Mouse (Mus musculus) lung, embryonic 16.5 days (tissue): Measurements from ENCODE around the gene Cgn. TPM values are rescaled to one million over a fixed set of nuclear protein-coding genes. Genes with fewer than 3 reads are reported as not detected.
"Not testable (repeated sequence)": the region's sequence is repeated elsewhere in the genome, so short reads cannot be mapped to it uniquely, and the experiment has no call there.

Experiments used
- ATAC-seq: fragments of 200-750 bp; cut with Nextera tagmentation; 2 replicates; pipeline ENCODE4 v1.8.0; 2017; ENCODE audit warnings: low read depth, mild to moderate bottlenecking, moderate library complexity
- H3K27ac ChIP-seq: fragments of 300-500 bp; sonication (generic); 2 replicates; pipeline ENCODE4 v1.5.1; 2014; ENCODE audit warnings: mild to moderate bottlenecking, control low read depth, low read length
- H3K27me3 ChIP-seq: fragments of 300-500 bp; sonication (generic); 2 replicates; pipeline ENCODE4 v1.6.1; 2014; ENCODE audit warnings: low read depth, low read length, mixed read lengths; ENCODE audit not compliant: control insufficient read depth, insufficient read depth
- H3K36me3 ChIP-seq: fragments of 300-500 bp; sonication (generic); 2 replicates; pipeline ENCODE4 v1.6.1; 2014; ENCODE audit warnings: low read length; ENCODE audit not compliant: control insufficient read depth, insufficient read depth
- H3K4me1 ChIP-seq: fragments of 300-500 bp; sonication (generic); replicated peaks from 2 replicates; pipeline ENCODE4 v1.6.1; 2014; ENCODE audit warnings: low read length, mixed read lengths; ENCODE audit not compliant: control insufficient read depth, insufficient read depth
- H3K4me2 ChIP-seq: fragments of 300-500 bp; sonication (generic); 2 replicates; pipeline ENCODE4 v1.6.1; 2014; ENCODE audit warnings: low read depth, low read length, control low read depth
- H3K4me3 ChIP-seq: fragments of 300-500 bp; sonication (generic); 2 replicates; pipeline ENCODE4 v1.5.1; 2014; ENCODE audit warnings: mild to moderate bottlenecking, low read length, control low read depth
- H3K9ac ChIP-seq: fragments of 300-500 bp; sonication (generic); 2 replicates; pipeline ENCODE4 v1.6.1; 2014; ENCODE audit warnings: low read length, control low read depth
- H3K9me3 ChIP-seq: fragments of 300-500 bp; sonication (generic); 2 replicates; pipeline ENCODE4 v1.6.1; 2016; ENCODE audit warnings: low read length; ENCODE audit not compliant: control insufficient read depth
- whole genome bisulfite sequencing: fragments of 180-500 bp; shearing (Covaris S2); extraction: QIAGEN DNeasy Blood & Tissue Kit; methylation state at CpG from one replicate; pipeline ENCODE4 v1.1.7; 2014; 5-methylcytosine and 5-hydroxymethylcytosine counted together
- polyA plus RNA-seq: library from polyadenylated mRNA; unstranded; fragments of >200 nt; fragmentation: Nextera tagmentation; extraction: Ambion mirVana; gene quantifications from 2 replicates; pipeline ENCODE4 v1.2.1, GENCODE M21; 2015

Cgn gene
- polyA plus RNA-seq, 1 experiment from 2014 or later: 33.6 TPM

- Histone ChIP-seq H3K9me3 (no peaks in the 10 kb centered on the region), H3K36me3 (no peaks in the 10 kb centered on the region), H3K4me2 (peak overlapping the region; percentile 46), H3K9ac (peak overlapping the region; percentile 42), H3K4me3 (peak overlapping the region; percentile 5), H3K4me1 (0 out of 2 replicates have a peak, but pooled peaks cover 5% of the 10 kb centered on the region), H3K27me3 (peaks cover 8% of the 10 kb centered on the region), H3K27ac (peak overlapping the region; percentile 96)
- 32% methylated on average over 5 of the region's 5 CpGs for WGBS
- ATAC-seq: peak; percentile 24
These were observed 2.8 kb downstream of the Cgn start for GRCm38 (mm10) chr3:94783462-94783931.

- 0 out of 2 replicates have a peak, but pooled peaks cover 5% of the 10 kb centered on the region for H3K4me1 ChIP-seq
- peaks cover 8% of the 10 kb centered on the region for H3K27me3 ChIP-seq
- ATAC-seq: no peak
- peak overlapping the region; percentile 46 for H3K4me2 ChIP-seq
- H3K9ac ChIP-seq: peak overlapping the region; percentile 42
- H3K27ac ChIP-seq: peak overlapping the region; percentile 96
- H3K9me3 ChIP-seq: no peaks in the 10 kb centered on the region
- WGBS: 41% methylated on average over 4 of the region's 4 CpGs
- H3K36me3 ChIP-seq: no peaks in the 10 kb centered on the region
- H3K4me3 ChIP-seq: peak overlapping the region; percentile 8; the same call in 1 of the 2 replicates
These were observed 3.4 kb downstream of the Cgn start for GRCm38 (mm10) chr3:94782936-94783335.

- peaks cover 8% of the 10 kb centered on the region for H3K27me3 ChIP-seq
- H3K27ac ChIP-seq: peak overlapping the region; percentile 34
- no peak overlapping the region for H3K4me2 ChIP-seq
- no peak overlapping the region for H3K4me3 ChIP-seq
- no peak for ATAC-seq
- H3K4me1 ChIP-seq: 0 out of 2 replicates have a peak, but pooled peaks cover 5% of the 10 kb centered on the region
- H3K9me3 ChIP-seq: no peaks in the 10 kb centered on the region
- H3K9ac ChIP-seq: no peak overlapping the region
- WGBS: 13% methylated on average over 3 of the region's 3 CpGs
- no peaks in the 10 kb centered on the region for H3K36me3 ChIP-seq
These were observed 4.9 kb downstream of the Cgn start for GRCm38 (mm10) chr3:94781356-94781755.

GRCm38 (mm10) chr3:94775886-94776285 lies 10.4 kb downstream of the Cgn start:
- 80% methylated on average over 7 of the region's 7 CpGs for WGBS
- Histone ChIP-seq H3K36me3 (no peaks in the 10 kb centered on the region; the same call in 1 of the 2 replicates), H3K27ac (no peak overlapping the region), H3K4me3 (no peak overlapping the region), H3K9ac (no peak overlapping the region), H3K4me2 (no peak overlapping the region), H3K9me3 (no peaks in the 10 kb centered on the region), H3K4me1 (no peaks in the 10 kb centered on the region), H3K27me3 (no peaks in the 10 kb centered on the region)
- no peak for ATAC-seq

GRCm38 (mm10) chr3:94774039-94774438 lies 12.3 kb downstream of the Cgn start:
- H3K4me3 ChIP-seq: no peak overlapping the region
- H3K9ac ChIP-seq: no peak overlapping the region
- H3K4me1 ChIP-seq: no peaks in the 10 kb centered on the region
- no peaks in the 10 kb centered on the region for H3K9me3 ChIP-seq
- no peaks in the 10 kb centered on the region for H3K27me3 ChIP-seq
- ATAC-seq: no peak
- H3K36me3 ChIP-seq: no peaks in the 10 kb centered on the region; the same call in 1 of the 2 replicates
- H3K4me2 ChIP-seq: no peak overlapping the region
- WGBS: 76% methylated on average over 11 of the region's 11 CpGs
- no peak overlapping the region for H3K27ac ChIP-seq

GRCm38 (mm10) chr3:94765456-94765855 lies 20.8 kb downstream of the Cgn start:
- ATAC-seq, H3K4me1 ChIP-seq, H3K4me3 ChIP-seq, H3K9ac ChIP-seq, H3K27ac ChIP-seq, H3K27me3 ChIP-seq, H3K9me3 ChIP-seq, H3K4me2 ChIP-seq, H3K36me3 ChIP-seq: not testable (repeated sequence)
- WGBS: 51% methylated on average over 8 of the region's 8 CpGs

GRCm38 (mm10) chr3:94764545-94765292 lies 21.6 kb downstream of the Cgn start:
- H3K27ac ChIP-seq, H3K36me3 ChIP-seq, H3K4me2 ChIP-seq, ATAC-seq, H3K4me1 ChIP-seq, H3K9ac ChIP-seq, H3K4me3 ChIP-seq, H3K27me3 ChIP-seq, H3K9me3 ChIP-seq: not testable (repeated sequence)
- WGBS: 90% methylated on average over 3 of the region's 5 CpGs

GRCm38 (mm10) chr3:94758427-94758826 lies 27.9 kb downstream of the Cgn start:
- H3K4me1 ChIP-seq, H3K4me3 ChIP-seq, H3K27me3 ChIP-seq, H3K9me3 ChIP-seq, H3K36me3 ChIP-seq, H3K9ac ChIP-seq, H3K4me2 ChIP-seq: not testable (repeated sequence)
- 39% methylated on average over 3 of the region's 9 CpGs for WGBS
- ATAC-seq: peak; percentile 85
- peak overlapping the region; percentile 22; the same call in 1 of the 2 replicates for H3K27ac ChIP-seq

GRCm38 (mm10) chr3:94758056-94758409 lies 28.3 kb downstream of the Cgn start:
- not testable (repeated sequence) for H3K27ac ChIP-seq, H3K9me3 ChIP-seq, H3K4me1 ChIP-seq, H3K36me3 ChIP-seq, H3K9ac ChIP-seq, H3K27me3 ChIP-seq
- WGBS: 0% methylated on average over 16 of the region's 31 CpGs
- Histone ChIP-seq H3K4me2 (peak overlapping the region; percentile 37; the same call in 1 of the 2 replicates), H3K4me3 (peak overlapping the region; percentile 37)
- ATAC-seq: peak; percentile 96
